Mouse (Mus musculus) neural tube, embryonic 14.5 days (tissue): ENCODE measurements around the gene C87436. TPM values are rescaled to one million over a fixed set of nuclear protein-coding genes. Genes with fewer than 3 reads are reported as not detected.

Experiments
- polyA plus RNA-seq: library from polyadenylated mRNA; unstranded; fragments of >200 nt; fragmentation: Nextera tagmentation; extraction: Ambion mirVana; gene quantifications from 2 replicates; pipeline ENCODE4 v1.2.1, GENCODE M21; 2014

C87436 gene
- polyA plus RNA-seq, 1 experiment from 2014 or later = 21.9 TPM

Other genes starting within 250 kb of the C87436 start
- gene Tgfa, start 243.2 kb upstream of the C87436 start, polyA plus RNA-seq = 20.9 and 24.3 TPM in 2 replicates
- gene Fam136a, start 72.7 kb upstream of the C87436 start, polyA plus RNA-seq = 111 and 118 TPM in 2 replicates
- gene Snrpg, start 67.1 kb upstream of the C87436 start, polyA plus RNA-seq = 341 and 393 TPM in 2 replicates
- 100 and 110 TPM in 2 replicates for gene Pcyox1, start 41.2 kb upstream of the C87436 start, polyA plus RNA-seq
- 364 and 402 TPM in 2 replicates for gene Tia1, start 34.2 kb upstream of the C87436 start, polyA plus RNA-seq
- gene Gm44790, start 11.7 kb upstream of the C87436 start, polyA plus RNA-seq = 1.9 TPM in 1 of 2 replicates, not detected in the other
- 238 and 312 TPM in 2 replicates for gene Pcbp1, start 87.9 kb downstream of the C87436 start, polyA plus RNA-seq
- 0.82 and 1.1 TPM in 2 replicates for gene Asprv1, start 189.8 kb downstream of the C87436 start, polyA plus RNA-seq
- gene Mxd1, start 230.8 kb downstream of the C87436 start, polyA plus RNA-seq = 15.4 and 22.8 TPM in 2 replicates
- 97.0 and 97.4 TPM in 2 replicates for gene Snrnp27, start 246.1 kb downstream of the C87436 start, polyA plus RNA-seq